Mouse (Mus musculus) telencephalon, adult 2 months (tissue): Measurements from ENCODE around the gene Zfp27.
"Not testable (repeated sequence)": the region's sequence is repeated elsewhere in the genome, so short reads cannot be mapped to it uniquely, and the experiment has no call there.

Experiments used
- DNase-seq: peaks from one replicate; pipeline ENCODE4 v3.0.0-alpha.2; 2011; ENCODE audit warnings: low read depth, low spot score

The Zfp27 gene

DNA sequence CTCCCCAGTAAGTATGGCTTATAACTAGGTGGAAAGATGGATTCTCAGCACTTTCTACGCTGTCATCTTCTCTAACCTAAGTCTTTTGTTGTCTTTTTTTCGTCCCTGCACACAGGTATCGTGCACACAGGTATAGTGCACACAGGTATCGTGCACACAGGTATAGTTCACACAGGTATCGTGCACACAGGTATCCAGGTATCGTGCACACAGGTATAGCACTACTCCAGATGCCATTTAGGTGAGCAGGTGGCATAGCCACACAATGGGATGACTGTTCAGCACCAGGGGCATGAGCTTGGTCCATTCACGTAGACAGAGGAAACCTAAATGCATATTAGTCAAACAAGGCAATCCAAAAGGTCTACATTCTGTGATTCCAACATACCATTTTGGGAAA is 15.9 kb downstream of the Zfp27 start:
- no peak for DNase-seq

DNA sequence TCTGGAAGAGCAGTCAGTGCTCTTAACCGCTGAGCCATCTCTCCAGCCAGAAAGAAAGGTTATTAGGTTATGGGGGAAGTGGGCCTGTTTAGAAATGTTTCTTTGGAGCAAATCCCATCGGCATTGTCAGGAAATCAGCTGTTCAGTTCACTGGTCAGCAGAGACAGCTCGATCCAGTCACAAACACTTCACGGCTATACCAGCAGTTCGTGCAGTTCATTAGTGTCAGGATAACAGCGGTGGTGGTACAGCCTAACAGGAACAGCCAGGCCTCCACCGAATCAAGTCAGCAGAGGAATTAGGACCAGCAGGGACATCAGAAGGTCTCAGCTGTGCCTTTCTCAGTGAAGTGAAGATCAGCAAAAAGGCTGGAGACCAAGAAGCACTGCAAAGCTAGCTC is 25.5 kb downstream of the Zfp27 start:
- DNase-seq = no peak

DNA sequence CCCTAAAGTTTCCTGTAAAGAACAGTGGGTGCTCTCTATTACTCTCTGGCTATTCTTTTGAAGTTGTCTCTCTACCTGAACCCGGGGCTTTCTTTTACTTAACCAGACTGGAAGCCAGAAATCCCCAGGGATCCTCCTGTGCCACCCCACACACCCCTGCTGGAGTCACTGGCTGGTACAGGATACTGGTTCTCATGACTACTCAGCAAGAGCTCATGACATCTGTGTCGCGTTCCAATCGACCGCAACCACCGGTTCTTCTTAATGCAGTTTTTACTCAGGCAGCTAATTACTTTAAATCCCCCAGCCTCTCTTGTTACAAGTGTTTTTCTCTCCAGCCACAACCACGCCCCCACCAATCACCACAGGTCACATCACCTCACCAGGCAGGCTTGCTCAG is 26.3 kb downstream of the Zfp27 start:
- DNase-seq = no peak

DNA sequence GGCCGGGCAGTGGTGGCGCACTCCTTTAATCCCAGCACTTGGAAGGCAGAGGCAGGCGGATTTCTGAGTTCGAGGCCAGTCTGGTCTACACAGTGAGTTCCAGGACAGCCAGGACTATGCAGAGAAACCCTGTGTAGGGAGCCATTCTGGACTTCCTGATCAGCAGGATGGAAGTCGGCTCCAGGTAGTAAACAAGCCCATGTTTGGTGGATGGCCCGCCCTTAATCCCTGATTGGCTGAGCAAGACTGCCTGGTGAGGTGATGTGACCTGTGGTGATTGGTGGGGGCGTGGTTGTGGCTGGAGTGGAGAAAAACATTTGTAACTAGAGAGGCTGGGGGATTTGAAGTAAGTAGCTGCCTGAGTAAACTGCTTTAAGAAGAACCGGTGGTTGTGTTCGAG is 28.8 kb downstream of the Zfp27 start:
- not testable (repeated sequence) for DNase-seq

DNA sequence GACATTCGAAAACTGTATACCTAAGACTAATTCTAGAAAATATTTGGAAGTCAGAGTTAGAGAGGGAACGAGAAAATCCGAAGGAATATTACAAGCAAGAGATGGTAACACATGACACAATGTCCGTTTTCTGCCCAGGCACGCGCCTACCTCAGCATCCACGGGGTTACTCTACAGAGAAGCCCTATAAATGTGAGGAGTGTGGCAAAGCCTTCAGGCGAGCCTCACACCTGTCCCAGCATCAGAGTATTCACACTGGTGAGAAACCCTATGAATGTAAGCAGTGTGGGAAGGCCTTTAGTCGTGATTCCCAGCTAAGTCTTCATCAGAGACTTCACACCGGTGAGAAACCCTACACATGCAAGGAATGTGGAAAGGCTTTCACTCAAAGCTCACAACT is 32.1 kb downstream of the Zfp27 start:
- DNase-seq = no peak

DNA sequence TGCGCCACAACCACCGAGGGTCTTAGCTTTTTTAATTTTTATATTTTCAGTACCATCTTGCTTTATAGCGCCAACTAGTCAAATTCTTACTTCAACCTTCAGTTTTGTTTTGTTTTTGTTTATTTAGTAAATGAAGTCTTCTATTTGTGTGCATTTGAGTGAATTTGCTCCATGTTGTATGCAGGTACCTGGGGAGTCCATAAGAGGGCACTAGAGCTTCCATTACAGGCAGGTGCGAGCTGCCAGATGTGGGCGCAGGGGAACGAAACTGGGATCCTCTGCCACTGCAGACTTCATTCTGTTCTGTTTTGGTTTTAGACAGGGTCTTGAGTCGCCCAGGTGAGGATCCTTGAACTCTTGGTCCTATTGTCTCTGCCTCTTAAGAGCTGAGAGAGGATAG is 44.7 kb downstream of the Zfp27 start:
- no peak for DNase-seq

DNA sequence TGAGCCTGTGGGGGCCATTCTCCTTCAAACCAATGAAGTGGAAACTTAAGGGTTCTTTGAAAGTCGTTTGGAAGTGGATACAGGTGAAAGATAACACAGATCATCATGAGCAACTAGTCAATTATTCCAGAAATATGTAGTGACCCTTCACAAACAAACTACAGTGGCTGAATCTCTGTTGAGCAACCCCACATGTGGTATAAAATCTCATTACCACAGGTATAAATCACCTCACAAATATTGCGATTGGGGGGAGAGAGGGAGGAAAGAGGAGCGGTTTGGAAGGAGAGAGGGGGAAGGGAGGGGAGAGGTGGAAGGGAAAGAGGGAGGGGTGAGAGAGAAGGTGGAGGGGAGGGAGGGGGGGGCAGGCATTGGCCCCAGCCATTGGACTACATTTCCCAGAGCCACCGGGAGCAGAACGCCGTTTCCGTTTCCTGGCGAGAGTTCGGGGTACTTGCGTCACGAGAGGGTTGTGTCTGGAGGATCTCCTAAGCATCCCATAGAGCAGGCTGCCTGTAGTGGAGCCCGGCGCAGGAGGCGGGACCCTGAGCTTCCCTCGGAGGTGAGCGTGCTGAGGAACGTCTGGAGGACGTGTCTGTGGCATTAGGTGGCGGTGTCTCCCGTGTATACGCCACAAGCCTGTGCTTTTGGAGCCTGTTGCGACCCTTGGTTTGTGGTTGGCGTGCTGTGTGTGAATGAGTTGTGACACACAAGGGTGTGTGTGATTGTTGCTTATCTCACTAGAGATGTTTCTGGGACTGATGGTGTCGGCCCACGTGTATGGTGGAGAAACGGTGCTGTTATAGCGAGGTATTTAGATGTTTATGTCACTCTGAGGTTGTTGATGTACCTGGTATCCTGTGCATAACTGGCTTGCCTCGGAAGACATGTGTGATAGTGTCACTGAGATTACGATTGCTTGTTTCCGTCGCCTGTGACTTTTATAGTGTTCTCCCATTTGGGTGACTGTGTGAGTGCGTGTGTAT is 46.5 kb downstream of the Zfp27 start, which contains the start of gene Zfp420:
Zfp420 (plus strand) TSS at position 448 of the 986 bp plus-strand sequence.
- peak; percentile 95 for DNase-seq

DNA sequence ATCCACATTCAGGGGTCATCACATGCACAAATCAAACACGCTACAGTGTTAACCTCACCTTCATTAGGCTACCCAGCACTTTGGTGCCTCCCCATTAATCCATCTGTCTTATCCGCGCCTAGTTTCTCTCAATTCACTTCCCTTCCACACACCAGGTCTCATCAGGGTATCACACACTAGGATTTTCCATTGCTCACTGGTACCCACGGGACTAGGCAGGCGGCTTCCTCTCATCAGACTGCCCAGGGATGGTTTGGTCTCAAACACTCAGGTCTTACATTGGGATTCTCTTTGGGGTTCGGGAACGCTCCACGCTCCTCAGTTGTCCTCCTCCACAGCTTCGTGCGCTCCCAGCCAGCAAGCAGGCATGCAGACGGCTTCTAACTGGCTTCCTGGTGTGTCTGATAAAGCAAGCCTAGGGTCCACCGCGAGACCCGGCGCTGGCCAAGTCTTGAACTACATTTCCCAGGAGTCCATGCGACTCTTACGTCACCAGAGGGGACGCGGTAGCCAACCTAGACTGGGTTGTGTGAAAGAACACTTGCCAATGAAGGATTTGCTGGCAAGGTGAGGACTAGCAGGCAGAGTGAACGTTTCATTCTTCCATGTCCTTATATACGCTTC is 53.0 kb downstream of the Zfp27 start, which contains the start of gene Zfp940:
Zfp940 (minus strand) TSS at position 451 of the 624 bp plus-strand sequence.
- DNase-seq = peak; percentile 92

DNA sequence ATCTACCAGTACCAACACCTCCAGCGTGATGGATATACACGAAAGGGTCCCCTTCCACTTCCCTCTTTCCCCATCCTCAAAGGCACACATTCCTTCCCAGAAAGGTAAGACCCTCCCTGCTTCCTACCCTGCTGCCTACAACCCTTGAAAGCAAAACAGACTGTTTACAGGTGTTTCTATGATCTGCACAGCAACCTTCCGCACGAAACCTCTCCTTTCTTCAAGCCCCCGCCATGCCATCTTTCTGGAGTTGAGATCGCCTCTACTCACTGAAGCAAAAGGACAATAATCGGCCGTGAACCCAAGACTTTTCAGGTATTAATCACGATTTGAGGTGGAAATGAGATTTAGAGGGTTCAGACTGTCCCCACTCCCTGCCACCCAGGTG is 53.5 kb downstream of the Zfp27 start:
- no peak for DNase-seq

DNA sequence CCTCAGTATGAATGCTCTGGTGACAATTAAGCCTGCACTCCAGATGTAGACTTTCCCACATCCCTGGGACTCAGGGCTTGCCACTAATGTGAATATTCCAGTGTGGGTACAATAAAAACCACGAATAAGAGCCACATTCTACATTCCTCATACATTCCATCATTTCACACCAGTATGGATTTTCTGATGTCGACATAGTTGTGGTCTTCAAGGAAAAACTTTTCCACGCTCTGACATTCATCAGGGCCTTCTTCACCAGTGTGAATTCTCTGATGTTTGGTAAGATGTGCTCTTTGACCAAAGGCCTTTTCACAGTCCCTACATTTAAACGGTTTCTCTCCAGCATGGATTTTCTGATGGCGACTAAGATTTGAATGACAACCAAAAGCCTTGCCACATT is 61.8 kb downstream of the Zfp27 start:
- no peak for DNase-seq
